Mouse (Mus musculus) embryonic facial prominence, embryonic 11.5 days (tissue): Measurements from ENCODE around the gene Fen1. TPM values are rescaled to one million over a fixed set of nuclear protein-coding genes. Genes with fewer than 3 reads are reported as not detected.
"Not testable (repeated sequence)": the region's sequence is repeated elsewhere in the genome, so short reads cannot be mapped to it uniquely, and the experiment has no call there.

Source experiments
- ATAC-seq: fragments of 200-750 bp; cut with Nextera tagmentation; replicated peaks from 2 replicates; pipeline ENCODE4 v1.8.0; 2017; ENCODE audit warnings: low read depth; ENCODE audit not compliant: insufficient number of reproducible peaks, low FRiP score, low TSS enrichment
- DNase-seq: peaks from one replicate; pipeline ENCODE4 v3.0.0-alpha.2; 2015; ENCODE audit warnings: low spot score
- H3K27ac ChIP-seq: fragments of 300-500 bp; sonication (generic); replicated peaks from 2 replicates; pipeline ENCODE4 v1.5.1; 2014; ENCODE audit warnings: mild to moderate bottlenecking, low read depth, low read length, control low read depth
- H3K27me3 ChIP-seq: fragments of 300-500 bp; sonication (generic); 2 replicates; pipeline ENCODE4 v1.6.1; 2014; ENCODE audit warnings: mild to moderate bottlenecking, low read length, moderate library complexity, mixed read lengths; ENCODE audit not compliant: control insufficient read depth, insufficient read depth
- H3K36me3 ChIP-seq: fragments of 300-500 bp; sonication (generic); replicated peaks from 2 replicates; pipeline ENCODE4 v1.6.1; 2014; ENCODE audit warnings: low read depth, mild to moderate bottlenecking, low read length, moderate library complexity, mixed read lengths; ENCODE audit not compliant: control insufficient read depth, insufficient read depth
- H3K4me1 ChIP-seq: fragments of 300-500 bp; sonication (generic); 2 replicates; pipeline ENCODE4 v1.6.1; 2014; ENCODE audit warnings: low read length, mixed read lengths; ENCODE audit not compliant: control insufficient read depth, insufficient read depth
- H3K4me2 ChIP-seq: fragments of 300-500 bp; sonication (generic); 2 replicates; pipeline ENCODE4 v1.6.1; 2014; ENCODE audit warnings: low read depth, mild to moderate bottlenecking, control low read depth, low read length, moderate library complexity
- H3K4me3 ChIP-seq: fragments of 300-500 bp; sonication (generic); 2 replicates; pipeline ENCODE4 v1.5.1; 2014; ENCODE audit warnings: low read depth, low read length, control low read depth
- H3K9ac ChIP-seq: fragments of 300-500 bp; sonication (generic); replicated peaks from 2 replicates; pipeline ENCODE4 v1.6.1; 2014; ENCODE audit warnings: mild to moderate bottlenecking, control low read depth, low read length
- H3K9me3 ChIP-seq: fragments of 300-500 bp; sonication (generic); replicated peaks from 2 replicates; pipeline ENCODE4 v1.6.1; 2016; ENCODE audit warnings: mild to moderate bottlenecking, low read length, inconsistent platforms, mixed read lengths; ENCODE audit not compliant: control insufficient read depth
- WGBS: fragments of 180-500 bp; shearing (Covaris S2); extraction: QIAGEN DNeasy Blood & Tissue Kit; methylation state at CpG from one replicate; pipeline ENCODE4 v1.1.7; 2014; 5-methylcytosine and 5-hydroxymethylcytosine counted together
- polyA plus RNA-seq: library from polyadenylated mRNA; unstranded; fragments of >200 nt; fragmentation: Nextera tagmentation; extraction: Ambion mirVana; gene quantifications from 2 replicates; pipeline ENCODE4 v1.2.1, GENCODE M21; 2014

The Fen1 gene
- polyA plus RNA-seq, 1 experiment from 2014 or later: 134 TPM

DNA sequence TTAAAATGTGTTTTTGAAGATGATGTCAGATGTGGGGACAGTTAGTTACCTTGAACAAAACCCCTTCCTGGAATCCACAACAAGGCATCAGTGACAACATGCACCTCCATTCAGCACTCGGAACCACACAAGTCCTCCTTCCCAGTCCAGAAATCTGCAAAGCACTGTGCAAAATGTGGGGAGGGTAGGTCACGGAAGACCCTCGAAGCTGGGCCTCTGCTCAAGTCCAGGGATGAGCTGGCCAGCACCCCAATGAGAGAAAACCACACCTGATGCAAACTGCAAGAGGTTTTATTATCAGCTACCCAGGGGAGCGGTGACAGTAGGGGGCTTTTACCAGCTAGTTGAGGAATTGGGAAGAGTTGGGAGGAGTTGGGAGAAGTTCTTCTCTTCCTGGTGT lies 29.0 kb downstream of the Fen1 start:
- no peaks in the 10 kb centered on the region for H3K9me3 ChIP-seq
- H3K9ac ChIP-seq: no peak overlapping the region
- no peak overlapping the region for H3K4me3 ChIP-seq
- no peaks in the 10 kb centered on the region for H3K36me3 ChIP-seq
- H3K27me3 ChIP-seq: no peaks in the 10 kb centered on the region
- WGBS: 81% methylated on average over 4 of the region's 4 CpGs
- no peak for DNase-seq
- no peak overlapping the region for H3K4me2 ChIP-seq
- no peak overlapping the region for H3K27ac ChIP-seq
- no peak for ATAC-seq
- H3K4me1 ChIP-seq: no peaks in the 10 kb centered on the region

DNA sequence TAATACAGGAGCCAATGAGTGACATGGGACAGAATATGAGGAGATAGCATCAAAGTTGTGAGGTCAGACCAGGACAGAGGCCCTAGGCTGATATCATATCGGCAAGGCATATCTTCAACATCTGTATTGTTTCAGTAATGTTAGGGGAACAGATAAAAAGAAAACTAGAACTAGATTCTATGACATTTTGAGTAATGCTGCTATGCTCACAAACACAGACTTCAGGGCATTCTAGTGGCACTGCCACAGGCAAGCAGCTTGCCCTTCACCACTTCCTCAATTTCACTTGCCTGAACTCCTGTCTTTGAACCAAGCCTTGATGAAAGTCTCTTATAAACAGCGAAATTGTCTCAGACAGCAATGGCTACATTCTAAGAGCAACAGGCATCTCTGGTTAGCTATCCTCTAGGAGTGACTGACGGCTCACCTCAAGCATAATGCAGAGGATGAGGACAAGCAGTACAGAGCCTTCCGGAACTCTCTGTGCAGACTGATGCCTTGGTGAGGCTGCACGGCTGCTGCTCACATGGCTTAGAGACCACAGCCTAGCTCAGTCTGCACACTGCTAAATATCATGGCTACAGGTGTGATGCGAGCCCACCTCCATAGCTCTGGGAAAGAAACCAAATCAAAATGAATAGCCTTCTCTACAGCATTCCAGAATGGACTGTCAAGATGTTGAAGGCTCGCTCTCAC lies 30.0 kb downstream of the Fen1 start:
- DNase-seq: no peak
- Histone ChIP-seq H3K4me1 (no peaks in the 10 kb centered on the region), H3K4me2 (no peak overlapping the region), H3K9ac (no peak overlapping the region), H3K27me3 (no peaks in the 10 kb centered on the region), H3K27ac (no peak overlapping the region), H3K4me3 (no peak overlapping the region), H3K36me3 (no peaks in the 10 kb centered on the region), H3K9me3 (no peaks in the 10 kb centered on the region)
- 91% methylated on average over 7 of the region's 7 CpGs for WGBS
- ATAC-seq: no peak

DNA sequence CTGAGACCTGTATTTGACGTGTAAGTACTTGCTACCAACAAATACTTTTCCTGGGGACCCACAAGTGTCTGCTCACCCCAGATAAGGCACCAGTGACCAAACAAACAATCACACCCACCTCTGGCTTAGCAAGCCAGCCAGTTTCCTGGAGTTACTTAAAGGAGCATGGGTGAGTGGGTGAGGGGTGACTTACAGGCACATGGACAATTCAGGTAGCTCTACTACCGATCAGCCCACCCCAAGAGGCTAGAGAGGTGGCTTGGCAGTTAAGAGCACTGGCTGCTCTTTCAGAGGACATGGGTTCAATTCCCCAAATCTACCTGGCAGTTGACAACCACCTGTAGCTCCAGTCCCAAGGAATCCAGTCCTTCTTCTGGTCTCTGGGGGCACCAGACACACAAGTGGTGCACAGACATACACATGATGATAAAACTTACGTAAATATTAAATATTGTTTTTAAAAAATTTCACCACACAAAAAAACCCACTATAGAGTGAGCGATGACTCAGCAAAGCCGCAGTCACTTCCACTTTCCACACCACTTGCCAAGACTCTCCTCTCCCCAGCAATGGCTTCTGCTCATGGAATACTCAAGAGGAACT lies 30.8 kb downstream of the Fen1 start:
- ATAC-seq (no peak), DNase-seq (no peak)
- no peaks in the 10 kb centered on the region for H3K27me3 ChIP-seq
- no peaks in the 10 kb centered on the region for H3K4me1 ChIP-seq
- H3K36me3 ChIP-seq: no peaks in the 10 kb centered on the region
- 85% methylated on average over 5 of the region's 5 CpGs for WGBS
- H3K4me3 ChIP-seq: no peak overlapping the region
- H3K9me3 ChIP-seq: no peaks in the 10 kb centered on the region
- no peak overlapping the region for H3K27ac ChIP-seq
- H3K9ac ChIP-seq: no peak overlapping the region
- no peak overlapping the region for H3K4me2 ChIP-seq

DNA sequence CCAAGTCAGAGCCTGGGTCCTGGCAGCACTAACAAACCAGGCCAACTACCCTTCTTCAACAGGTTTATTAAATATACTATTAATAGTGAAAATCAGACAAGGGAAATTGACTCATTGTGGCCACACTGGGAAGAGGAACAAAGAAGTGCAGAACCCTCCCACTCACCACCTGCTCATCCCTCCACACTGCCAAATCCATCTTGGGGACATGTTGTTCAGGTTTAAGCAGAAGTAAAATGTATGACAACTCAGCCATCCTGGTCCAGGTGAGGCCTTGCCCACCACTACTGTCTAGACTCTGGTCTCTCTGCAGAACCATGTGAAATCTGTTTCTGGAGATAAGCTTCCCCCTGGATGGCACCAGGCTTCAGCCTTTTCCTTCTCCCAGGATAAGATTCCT lies 32.1 kb downstream of the Fen1 start:
- Histone ChIP-seq H3K27ac (no peak overlapping the region), H3K9ac (no peak overlapping the region), H3K4me3 (no peak overlapping the region), H3K27me3 (no peaks in the 10 kb centered on the region), H3K36me3 (no peaks in the 10 kb centered on the region), H3K4me2 (no peak overlapping the region), H3K4me1 (no peaks in the 10 kb centered on the region), H3K9me3 (no peaks in the 10 kb centered on the region)
- no peak for ATAC-seq
- DNase-seq: no peak

DNA sequence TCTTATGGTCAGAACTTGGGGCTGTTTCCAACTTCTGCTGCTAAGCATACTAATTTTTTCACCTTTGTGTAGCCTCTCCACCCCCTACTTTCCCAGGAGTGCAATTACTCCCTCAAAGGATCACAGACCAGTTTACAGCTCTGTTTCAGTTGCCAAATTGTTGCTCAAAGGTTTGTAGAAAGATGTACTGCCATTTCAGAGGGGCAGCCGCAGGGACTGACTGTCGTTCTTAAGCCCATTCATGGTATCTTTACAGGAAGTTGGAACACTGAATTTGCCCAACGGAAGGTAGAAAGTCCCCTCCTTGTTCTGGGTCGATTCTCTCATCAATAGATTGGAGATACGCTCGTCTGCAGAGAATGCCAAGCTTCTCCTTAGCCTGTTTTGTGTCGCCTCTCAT lies 32.6 kb downstream of the Fen1 start:
- DNase-seq (no peak), ATAC-seq (no peak)
- Histone ChIP-seq H3K27me3 (no peaks in the 10 kb centered on the region), H3K9ac (no peak overlapping the region), H3K4me1 (no peaks in the 10 kb centered on the region), H3K36me3 (no peaks in the 10 kb centered on the region), H3K9me3 (no peaks in the 10 kb centered on the region), H3K4me2 (no peak overlapping the region), H3K27ac (no peak overlapping the region), H3K4me3 (no peak overlapping the region)
- 79% methylated on average over 7 of the region's 7 CpGs for WGBS

DNA sequence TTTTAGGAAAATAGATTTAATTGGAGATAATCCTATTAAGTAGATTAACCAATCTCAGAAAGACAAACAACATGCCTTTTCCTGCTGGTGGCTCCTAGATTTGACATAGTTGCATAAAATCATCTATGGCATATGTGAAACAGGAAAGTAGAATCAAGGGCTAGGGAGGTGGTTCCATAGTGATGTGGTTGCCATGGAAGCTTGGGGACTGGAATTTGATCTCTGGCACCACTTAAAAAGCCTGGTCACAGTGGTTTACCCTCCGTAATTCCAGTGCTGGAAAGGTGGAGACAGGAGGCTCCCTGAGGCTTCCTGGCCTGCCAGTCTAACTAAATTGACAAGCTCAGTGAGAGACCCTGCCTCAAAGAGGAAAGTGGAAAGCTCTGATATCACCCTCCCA lies 33.5 kb downstream of the Fen1 start:
- Histone ChIP-seq H3K4me3 (no peak overlapping the region), H3K36me3 (no peaks in the 10 kb centered on the region), H3K9me3 (no peaks in the 10 kb centered on the region), H3K4me1 (no peaks in the 10 kb centered on the region), H3K27ac (no peak overlapping the region), H3K9ac (no peak overlapping the region), H3K4me2 (no peak overlapping the region), H3K27me3 (no peaks in the 10 kb centered on the region)
- WGBS: 40% methylated on average over 1 of the region's 1 CpGs
- ATAC-seq (no peak), DNase-seq (no peak)

DNA sequence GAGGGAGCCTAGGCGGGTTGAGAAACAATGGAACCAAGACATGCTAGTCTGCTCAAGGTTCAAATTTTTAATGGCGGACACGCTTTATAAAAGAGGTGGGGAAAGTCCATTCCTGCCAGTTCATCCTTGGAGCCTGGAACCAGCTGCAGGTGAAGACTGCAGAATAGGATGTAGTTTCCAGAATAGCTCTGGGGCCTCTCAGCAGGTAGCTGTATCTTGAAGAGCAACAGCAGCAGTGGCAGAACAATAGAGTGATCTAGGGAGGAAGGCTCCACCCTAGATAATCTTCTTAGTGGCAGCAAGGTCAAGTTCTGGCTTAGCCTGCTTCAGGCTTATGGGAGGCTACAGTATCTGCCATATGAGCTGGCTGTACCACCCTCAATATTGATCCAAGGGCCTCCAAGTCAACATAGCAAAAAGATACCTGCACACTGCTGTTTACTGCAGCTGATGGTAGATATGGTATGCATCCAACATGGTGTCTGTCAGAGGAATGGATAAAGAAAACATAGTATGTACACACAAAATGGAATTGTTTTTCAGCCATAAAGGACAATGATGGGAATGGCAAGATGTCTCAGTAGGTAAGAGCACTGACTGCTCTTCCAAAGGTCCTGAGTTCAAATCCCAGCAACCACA lies 34.2 kb downstream of the Fen1 start:
- not testable (repeated sequence) for H3K27me3 ChIP-seq, H3K9ac ChIP-seq, H3K4me3 ChIP-seq, ATAC-seq, H3K4me2 ChIP-seq, H3K4me1 ChIP-seq, H3K27ac ChIP-seq, H3K9me3 ChIP-seq, H3K36me3 ChIP-seq, DNase-seq
- WGBS: 84% methylated on average over 3 of the region's 3 CpGs

DNA sequence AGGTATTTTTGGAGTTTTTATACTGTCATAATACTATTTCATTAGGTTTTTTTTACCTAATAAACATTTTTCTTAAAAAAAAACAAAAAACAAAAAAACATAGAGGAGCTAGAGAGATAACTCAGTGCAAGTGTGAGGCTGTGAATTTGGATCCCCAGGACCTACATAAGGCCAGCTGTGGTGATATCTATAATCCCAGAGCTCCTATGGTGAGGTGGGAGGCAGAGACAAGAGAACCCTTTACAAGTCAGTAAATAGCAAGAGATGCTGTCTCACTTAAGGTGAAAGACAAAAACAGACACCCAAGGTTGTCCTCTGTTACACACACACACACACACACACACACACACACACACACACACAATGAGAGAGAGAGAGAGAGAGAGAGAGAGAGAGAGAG lies 34.8 kb downstream of the Fen1 start:
- no peaks in the 10 kb centered on the region for H3K4me1 ChIP-seq
- no peak overlapping the region for H3K4me3 ChIP-seq
- H3K4me2 ChIP-seq: no peak overlapping the region
- no peaks in the 10 kb centered on the region for H3K27me3 ChIP-seq
- DNase-seq (no peak), ATAC-seq (no peak)
- H3K9ac ChIP-seq: no peak overlapping the region
- H3K27ac ChIP-seq: no peak overlapping the region
- no peaks in the 10 kb centered on the region for H3K9me3 ChIP-seq
- no peaks in the 10 kb centered on the region for H3K36me3 ChIP-seq
